Mouse (Mus musculus): ENCODE data around the gene Pes1.

DNA sequence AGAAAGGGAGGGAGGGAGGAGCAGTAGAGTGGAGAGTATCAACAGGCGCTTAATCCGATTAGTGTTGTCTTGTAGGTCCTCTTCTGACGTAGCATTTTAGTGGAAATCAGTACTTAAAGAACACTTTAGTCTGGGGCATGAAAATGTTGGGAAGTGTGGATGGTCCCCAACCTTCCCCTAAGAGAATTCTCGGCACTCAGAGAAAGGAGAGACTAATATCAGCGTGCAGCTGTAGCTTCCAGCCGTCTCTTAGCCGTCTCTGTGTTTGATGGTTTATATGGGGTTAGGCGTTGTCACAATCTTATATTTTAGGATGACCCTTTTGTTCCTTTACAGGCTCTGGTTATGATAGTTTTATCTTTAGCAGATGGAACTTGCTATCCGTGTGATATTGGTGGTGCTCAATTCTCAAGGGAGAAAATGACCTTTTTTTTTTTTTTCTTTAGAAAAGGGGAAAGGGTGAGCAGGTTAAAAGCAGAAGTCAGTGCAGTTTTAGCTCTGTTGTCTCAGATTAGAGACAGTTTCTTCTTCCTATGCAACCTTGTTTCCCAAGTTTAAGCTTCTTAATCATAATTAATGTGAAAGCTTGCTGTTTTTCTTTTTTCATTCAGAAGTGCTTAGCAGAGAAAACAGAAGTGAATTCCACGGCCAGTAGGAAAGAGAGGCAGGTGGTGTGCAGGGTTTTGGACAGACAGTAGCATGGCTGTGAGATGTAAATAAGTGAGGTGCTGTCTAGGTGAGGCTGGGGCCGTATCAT, 819 bp downstream of the Pes1 start:
- TF ChIP-seq MYOD1 (IDR thresholded peaks at IDR 0.05; ENCODE audit: control insufficient read depth, insufficient read length, low read depth) (no peak), CTCF (IDR thresholded peaks at IDR 0.05; ENCODE audit: control insufficient read depth, insufficient read depth, insufficient read length) (no peak), USF1 (IDR thresholded peaks at IDR 0.05; ENCODE audit: low read depth) (no peak), FOSL1 (IDR thresholded peaks at IDR 0.05; ENCODE audit: insufficient read depth, low read length, poor library complexity, severe bottlenecking) (no peak), MAX (IDR thresholded peaks at IDR 0.05) (no peak)

Data from C2C12 (cell line).